Mouse (Mus musculus) kidney, embryonic 16.5 days (tissue): ENCODE data around the gene Ispd. TPM values are rescaled to one million over a fixed set of nuclear protein-coding genes. Genes with fewer than 3 reads are reported as not detected.

ENCODE experiments used
- ATAC-seq: fragments of 200-750 bp; cut with Nextera tagmentation; 2 replicates; pipeline ENCODE4 v1.8.0; 2017; ENCODE audit warnings: moderate TSS enrichment; ENCODE audit not compliant: low FRiP score, low TSS enrichment
- H3K27ac ChIP-seq: fragments of 300-500 bp; sonication (generic); 2 replicates; pipeline ENCODE4 v1.5.1; 2014; ENCODE audit warnings: low read length
- H3K27me3 ChIP-seq: fragments of 300-500 bp; sonication (generic); 2 replicates; pipeline ENCODE4 v1.6.1; 2014; ENCODE audit warnings: low read length, control low read depth, mixed read lengths; ENCODE audit not compliant: insufficient read depth
- H3K36me3 ChIP-seq: fragments of 300-500 bp; sonication (generic); 2 replicates; pipeline ENCODE4 v1.6.1; 2014; ENCODE audit warnings: low read length, control low read depth, mixed read lengths; ENCODE audit not compliant: insufficient read depth
- H3K4me1 ChIP-seq: fragments of 300-500 bp; sonication (generic); 2 replicates; pipeline ENCODE4 v1.6.1; 2014; ENCODE audit warnings: low read length, control low read depth, mixed read lengths; ENCODE audit not compliant: insufficient read depth
- H3K4me2 ChIP-seq: fragments of 300-500 bp; sonication (generic); replicated peaks from 2 replicates; pipeline ENCODE4 v1.6.1; 2014; ENCODE audit warnings: low read depth, low read length
- H3K4me3 ChIP-seq: fragments of 300-500 bp; sonication (generic); 2 replicates; pipeline ENCODE4 v1.5.1; 2014; ENCODE audit warnings: mild to moderate bottlenecking, low read length
- H3K9ac ChIP-seq: fragments of 300-500 bp; sonication (generic); replicated peaks from 2 replicates; pipeline ENCODE4 v1.6.1; 2014; ENCODE audit warnings: low read length
- H3K9me3 ChIP-seq: fragments of 300-500 bp; sonication (generic); 2 replicates; pipeline ENCODE4 v1.6.1; 2016; ENCODE audit warnings: low read length, control low read depth
- WGBS: fragments of 180-500 bp; shearing (Covaris S2); extraction: QIAGEN DNeasy Blood & Tissue Kit; methylation state at CpG from one replicate; pipeline ENCODE4 v1.1.7; 2014; 5-methylcytosine and 5-hydroxymethylcytosine counted together
- polyA plus RNA-seq: library from polyadenylated mRNA; unstranded; fragments of >200 nt; fragmentation: Nextera tagmentation; extraction: Ambion mirVana; gene quantifications from 2 replicates; pipeline ENCODE4 v1.2.1, GENCODE M21; 2015

Ispd gene
- polyA plus RNA-seq, 1 experiment from 2014 or later = 17.2 TPM

DNA sequence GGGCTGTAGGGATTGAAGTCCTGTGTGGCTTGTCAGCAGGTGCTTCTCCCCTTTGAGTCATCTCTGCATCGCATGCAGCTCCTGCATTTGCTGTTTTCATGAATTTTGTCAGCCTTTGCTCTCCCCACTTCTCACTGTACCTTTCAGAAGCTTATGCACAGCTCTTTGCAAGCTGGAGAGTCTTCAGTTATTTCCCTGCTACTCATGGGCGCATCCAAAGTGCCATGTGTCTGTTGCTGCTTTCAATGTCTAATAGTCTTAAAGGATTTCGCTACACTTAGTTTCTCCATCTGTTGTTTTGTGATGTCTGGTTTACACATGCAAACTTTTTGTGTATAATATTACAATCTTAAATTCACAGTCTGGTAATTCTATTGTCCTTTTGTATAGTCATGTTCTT lies 74.8 kb downstream of the Ispd start:
- Histone ChIP-seq H3K9me3 (no peaks in the 10 kb centered on the region; the same call in 1 of the 2 replicates), H3K9ac (no peak overlapping the region), H3K4me3 (no peak overlapping the region), H3K27me3 (no peaks in the 10 kb centered on the region), H3K4me1 (no peaks in the 10 kb centered on the region), H3K4me2 (no peak overlapping the region), H3K27ac (no peak overlapping the region), H3K36me3 (no peaks in the 10 kb centered on the region)
- ATAC-seq = no peak
- WGBS = 98% methylated on average over 3 of the region's 3 CpGs

DNA sequence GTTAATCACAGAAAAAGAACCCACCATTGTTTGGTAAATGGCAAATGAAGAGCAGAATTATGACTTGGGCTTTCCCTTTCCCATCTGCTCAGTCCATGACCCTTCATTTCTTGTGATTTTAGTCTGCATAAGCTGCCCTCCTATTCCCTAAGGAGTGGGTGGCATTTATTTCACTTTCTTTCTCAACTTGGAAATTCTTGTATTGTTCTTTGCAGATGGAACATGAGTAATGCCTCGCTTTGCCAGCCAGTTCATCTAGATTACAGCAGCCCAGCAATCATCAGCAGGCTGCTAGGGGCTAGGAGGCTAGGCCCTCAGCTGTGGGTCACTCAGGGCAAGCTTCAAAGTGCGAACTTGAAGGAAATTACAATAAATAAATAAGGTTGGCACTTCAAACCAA lies 76.5 kb downstream of the Ispd start:
- H3K27ac ChIP-seq = no peak overlapping the region
- H3K9ac ChIP-seq = no peak overlapping the region
- H3K4me2 ChIP-seq = no peak overlapping the region
- H3K36me3 ChIP-seq = no peaks in the 10 kb centered on the region
- no peak overlapping the region for H3K4me3 ChIP-seq
- no peaks in the 10 kb centered on the region; the same call in 1 of the 2 replicates for H3K9me3 ChIP-seq
- WGBS = 59% methylated on average over 2 of the region's 2 CpGs
- H3K27me3 ChIP-seq = no peaks in the 10 kb centered on the region
- H3K4me1 ChIP-seq = no peaks in the 10 kb centered on the region
- ATAC-seq = no peak

GRCm38 (mm10) chr12:36468325-36469044 lies 87.2 kb downstream of the Ispd start:
- Histone ChIP-seq H3K36me3 (no peaks in the 10 kb centered on the region), H3K4me2 (no peak overlapping the region), H3K9ac (no peak overlapping the region), H3K4me3 (no peak overlapping the region), H3K9me3 (no peaks in the 10 kb centered on the region), H3K27me3 (no peaks in the 10 kb centered on the region), H3K27ac (no peak overlapping the region), H3K4me1 (no peaks in the 10 kb centered on the region)
- no peak for ATAC-seq
- WGBS = 92% methylated on average over 6 of the region's 6 CpGs

DNA sequence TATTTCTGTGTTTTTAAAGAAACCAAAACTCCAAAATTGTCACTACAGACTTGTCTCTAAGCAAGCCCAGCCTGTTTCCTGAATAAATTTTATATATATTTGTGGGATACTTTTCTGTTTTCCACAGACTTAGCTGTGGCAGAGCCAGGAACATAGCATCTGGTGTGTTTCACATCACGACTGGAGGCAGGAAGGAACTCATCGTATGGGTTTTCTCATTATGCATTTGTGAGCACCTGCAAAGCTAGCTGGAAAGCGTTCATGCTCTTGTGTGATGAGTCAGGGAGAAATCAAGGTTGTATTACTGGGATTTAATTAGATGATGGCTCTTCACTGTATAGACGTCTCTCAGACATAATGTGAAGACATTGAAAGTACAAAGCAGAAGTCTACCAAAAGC lies 90.2 kb downstream of the Ispd start:
- H3K4me2 ChIP-seq = no peak overlapping the region
- H3K27ac ChIP-seq = no peak overlapping the region
- H3K27me3 ChIP-seq = no peaks in the 10 kb centered on the region
- WGBS = 79% methylated on average over 4 of the region's 4 CpGs
- no peak overlapping the region for H3K9ac ChIP-seq
- H3K9me3 ChIP-seq = no peaks in the 10 kb centered on the region
- no peak overlapping the region for H3K4me3 ChIP-seq
- no peaks in the 10 kb centered on the region for H3K36me3 ChIP-seq
- peaks cover 3% of the 10 kb centered on the region for H3K4me1 ChIP-seq
- no peak for ATAC-seq

DNA sequence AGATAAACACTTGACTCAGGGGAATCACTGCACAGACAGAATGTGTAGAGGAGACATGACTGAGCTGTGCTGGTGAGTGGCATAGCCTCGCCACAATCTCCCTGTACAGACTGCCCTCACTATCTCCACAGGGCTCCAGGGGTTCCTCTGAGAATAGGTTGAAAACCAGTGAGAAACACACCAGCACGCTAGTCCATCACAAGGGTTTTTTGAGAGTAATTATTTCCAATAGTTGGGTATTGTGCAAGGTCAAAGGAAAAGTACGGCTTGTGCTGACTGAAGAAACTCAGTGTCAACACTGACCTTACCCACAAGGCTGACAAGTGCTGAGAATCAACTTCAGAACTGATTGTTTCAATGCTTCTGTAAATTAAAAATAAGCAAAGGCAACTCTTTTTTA lies 92.9 kb downstream of the Ispd start:
- Histone ChIP-seq H3K4me2 (no peak overlapping the region), H3K27me3 (no peaks in the 10 kb centered on the region), H3K4me3 (no peak overlapping the region), H3K27ac (no peak overlapping the region), H3K9me3 (no peaks in the 10 kb centered on the region), H3K4me1 (peaks cover 9% of the 10 kb centered on the region), H3K36me3 (no peaks in the 10 kb centered on the region), H3K9ac (no peak overlapping the region)
- no peak for ATAC-seq
- WGBS = 94% methylated on average over 3 of the region's 3 CpGs

DNA sequence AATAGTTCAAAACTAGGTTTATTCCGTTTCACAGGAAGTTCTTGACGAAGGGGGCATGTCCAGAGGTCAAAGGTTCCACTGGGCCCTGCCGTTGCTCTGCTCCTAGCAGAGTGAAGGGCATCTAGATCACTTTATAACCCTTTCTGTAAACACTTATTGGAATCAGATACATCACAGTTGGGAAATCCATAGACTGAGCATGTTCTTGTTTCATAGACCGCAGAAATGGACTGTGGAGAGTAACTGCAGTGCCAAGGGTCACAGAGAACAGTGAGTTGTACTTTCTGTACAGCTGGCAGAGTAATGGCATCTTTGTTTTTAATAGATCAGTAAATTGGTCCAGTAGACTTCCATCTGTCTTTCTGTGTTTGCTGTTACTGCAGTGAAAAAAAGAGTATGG lies 94.0 kb downstream of the Ispd start:
- WGBS = 49% methylated on average over 4 of the region's 4 CpGs

GRCm38 (mm10) chr12:36476476-36476875 lies 95.2 kb downstream of the Ispd start:
- H3K4me3 ChIP-seq = no peak overlapping the region
- H3K4me2 ChIP-seq = no peak overlapping the region
- peak overlapping the region; percentile 46; the same call in 1 of the 2 replicates for H3K27ac ChIP-seq
- H3K9ac ChIP-seq = no peak overlapping the region
- peaks cover 9% of the 10 kb centered on the region for H3K4me1 ChIP-seq
- no peaks in the 10 kb centered on the region for H3K36me3 ChIP-seq
- H3K9me3 ChIP-seq = no peaks in the 10 kb centered on the region
- peak; percentile 85 for ATAC-seq
- 23% methylated on average over 5 of the region's 5 CpGs for WGBS
- no peaks in the 10 kb centered on the region for H3K27me3 ChIP-seq

More for the DNA sequence above, 94.0 kb downstream of the Ispd start:
- H3K27me3 ChIP-seq = no peaks in the 10 kb centered on the region
- peaks cover 9% of the 10 kb centered on the region for H3K4me1 ChIP-seq
- H3K4me2 ChIP-seq = no peak overlapping the region
- no peak overlapping the region for H3K27ac ChIP-seq
- ATAC-seq = no peak
- no peak overlapping the region for H3K9ac ChIP-seq
- H3K4me3 ChIP-seq = no peak overlapping the region
- H3K9me3 ChIP-seq = no peaks in the 10 kb centered on the region
- no peaks in the 10 kb centered on the region for H3K36me3 ChIP-seq

DNA sequence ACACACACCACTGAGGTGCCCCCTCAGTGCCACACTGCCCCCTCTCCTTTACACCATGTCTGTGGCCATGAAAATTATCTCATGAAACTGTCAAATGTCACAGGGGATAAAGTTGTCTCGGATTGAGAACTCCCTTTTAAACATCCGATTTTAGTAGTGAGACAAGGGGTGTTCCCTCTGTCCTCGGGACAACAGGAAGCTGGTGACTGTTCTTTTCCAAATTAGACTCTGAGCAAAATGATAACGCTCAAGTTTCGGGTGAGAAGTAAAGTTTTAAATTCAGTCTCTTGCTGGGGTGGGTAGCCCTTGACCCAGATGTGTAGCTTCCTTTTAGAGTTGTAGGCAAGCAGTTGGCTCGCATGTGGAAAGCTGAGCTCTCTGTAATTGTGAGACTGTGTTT lies 96.3 kb downstream of the Ispd start:
- H3K4me1 ChIP-seq = peaks cover 9% of the 10 kb centered on the region
- H3K9me3 ChIP-seq = no peaks in the 10 kb centered on the region
- no peak overlapping the region for H3K4me3 ChIP-seq
- H3K36me3 ChIP-seq = no peaks in the 10 kb centered on the region
- ATAC-seq = no peak
- H3K4me2 ChIP-seq = no peak overlapping the region
- H3K27me3 ChIP-seq = no peaks in the 10 kb centered on the region
- peak overlapping the region; percentile 49; the same call in 1 of the 2 replicates for H3K27ac ChIP-seq
- 30% methylated on average over 6 of the region's 6 CpGs for WGBS
- H3K9ac ChIP-seq = no peak overlapping the region

DNA sequence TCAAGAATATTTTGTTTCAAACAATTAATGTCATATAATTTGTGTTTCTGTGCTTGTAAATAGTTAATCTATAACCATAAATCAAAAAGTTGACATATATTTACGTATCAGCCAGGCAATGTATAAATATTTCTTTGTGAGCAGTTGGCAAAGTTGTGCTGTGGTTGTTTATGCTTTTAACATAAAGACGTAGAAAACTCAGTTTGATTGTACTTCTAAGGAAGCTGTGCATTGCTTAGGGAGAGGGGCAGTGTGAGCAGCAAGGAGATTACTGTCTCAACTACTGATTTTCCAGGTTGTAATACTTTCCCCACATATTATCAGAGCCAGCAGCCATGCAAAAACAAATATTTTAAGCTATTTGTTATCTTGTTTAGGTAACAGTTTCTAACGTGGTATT lies 96.7 kb downstream of the Ispd start:
- Histone ChIP-seq H3K9ac (no peak overlapping the region), H3K4me2 (no peak overlapping the region), H3K4me3 (no peak overlapping the region), H3K36me3 (no peaks in the 10 kb centered on the region), H3K27me3 (no peaks in the 10 kb centered on the region), H3K27ac (no peak overlapping the region), H3K9me3 (no peaks in the 10 kb centered on the region), H3K4me1 (peaks cover 9% of the 10 kb centered on the region)
- WGBS = 49% methylated on average over 3 of the region's 3 CpGs
- no peak for ATAC-seq

DNA sequence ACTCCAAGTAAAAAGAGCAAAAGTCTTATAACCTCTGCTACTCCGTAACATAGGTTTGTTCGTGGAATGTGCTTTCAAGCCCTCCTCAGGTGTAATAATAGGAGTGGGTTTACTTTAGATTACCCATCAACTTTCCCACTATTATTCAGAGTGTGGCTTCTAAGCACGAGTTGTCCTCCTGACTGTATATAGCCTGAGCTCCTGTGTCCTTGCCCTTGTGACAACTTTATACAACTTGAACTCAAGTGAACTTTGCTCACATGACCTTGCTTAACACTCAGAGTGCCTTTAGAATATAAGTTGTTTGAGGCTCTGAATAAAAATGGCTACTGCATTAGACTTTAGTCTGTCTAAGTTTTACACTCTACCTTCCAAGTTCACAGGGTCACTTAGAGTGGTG lies 100.5 kb downstream of the Ispd start:
- Histone ChIP-seq H3K4me1 (peaks cover 2% of the 10 kb centered on the region), H3K4me3 (no peak overlapping the region), H3K27ac (no peak overlapping the region), H3K27me3 (no peaks in the 10 kb centered on the region), H3K9ac (no peak overlapping the region), H3K9me3 (peaks cover 2% of the 10 kb centered on the region; the same call in 1 of the 2 replicates), H3K36me3 (no peaks in the 10 kb centered on the region), H3K4me2 (no peak overlapping the region)
- WGBS = 76% methylated on average over 3 of the region's 3 CpGs
- ATAC-seq = no peak
